Mouse (Mus musculus): ENCODE measurements at regions not wholly inside any gene's neighbourhood (a gene's known extent, or its start where the extent isn't known, plus 50 kb on each side); places are given as distances from the start of the nearest gene placed in this dataset.
A peak's percentile ranks its signal among the peaks of the same experiment; 100 is the strongest.

DNA sequence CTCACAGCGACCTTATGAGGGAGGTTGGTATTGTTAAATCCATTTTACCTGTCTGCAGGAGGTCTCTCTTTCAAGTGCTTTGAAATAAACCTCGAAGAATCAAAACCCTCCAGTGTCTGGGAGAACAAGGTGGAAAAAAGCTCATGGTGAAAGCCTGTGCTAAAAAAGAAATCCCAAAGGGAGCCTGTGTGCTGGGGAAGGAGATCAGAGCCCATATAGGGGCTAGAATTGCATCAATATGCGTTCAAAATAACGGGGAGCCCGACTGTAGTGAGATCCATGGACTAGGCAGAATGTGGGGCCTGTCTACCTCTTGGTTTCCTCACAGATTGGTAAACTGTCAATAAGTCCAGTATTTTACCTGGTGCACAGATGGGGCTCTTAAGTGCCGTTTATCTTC lies 113.6 kb upstream of the Ube2e3 start:
- DNase-seq: no peak
- WGBS: 36% methylated on average over 6 of the region's 6 CpGs
- TF ChIP-seq CTCF (IDR thresholded peaks at IDR 0.05; ENCODE audit: low read depth): no peak

DNA sequence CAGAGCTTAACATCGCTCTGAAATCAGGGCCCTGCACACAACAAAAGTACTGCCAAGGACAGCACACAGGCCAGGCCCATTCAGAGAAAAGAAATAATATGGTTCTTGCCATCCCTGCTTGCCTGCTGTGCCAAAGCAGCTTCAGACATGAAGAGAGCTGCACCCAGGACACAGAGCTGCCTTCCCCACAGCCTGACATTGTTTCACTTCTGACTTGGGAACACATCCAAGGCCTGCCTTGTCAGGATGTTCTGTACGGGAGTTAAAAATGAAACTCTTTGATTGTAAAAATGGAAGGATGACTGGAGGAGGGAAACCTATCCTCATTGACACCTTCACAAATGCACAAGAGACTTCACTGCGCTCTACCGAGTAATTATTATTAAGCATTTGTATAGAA lies 114.0 kb upstream of the Ube2e3 start:
- ATAC-seq: peak; percentile 34
- Histone ChIP-seq H3K4me1 (ENCODE audit: insufficient read depth) (no peaks in the 10 kb centered on the region), H3K4me3 (ENCODE audit: low read depth, low read length) (no peak overlapping the region), H3K4me2 (ENCODE audit: low read depth) (no peak overlapping the region), H3K27me3 (ENCODE audit: insufficient read depth, low read length) (no peaks in the 10 kb centered on the region), H3K9me3 (ENCODE audit: low read length) (no peaks in the 10 kb centered on the region), H3K9ac (no peak overlapping the region), H3K27ac (ENCODE audit: low read depth, low read length) (no peak overlapping the region; the same call in 1 of the 2 replicates), H3K36me3 (ENCODE audit: insufficient read depth) (no peaks in the 10 kb centered on the region)
- DNase-seq: peak; percentile 16
- no peak for TF ChIP-seq CTCF (IDR thresholded peaks at IDR 0.05; ENCODE audit: low read depth)
- WGBS: 28% methylated on average over 4 of the region's 4 CpGs

More for the DNA sequence above, 113.6 kb upstream of the Ube2e3 start:
- no peak; the same call in 1 of the 2 replicates for ATAC-seq
- H3K27me3 ChIP-seq (ENCODE audit: insufficient read depth, low read length): no peaks in the 10 kb centered on the region
- H3K9ac ChIP-seq: no peak overlapping the region
- no peaks in the 10 kb centered on the region for H3K36me3 ChIP-seq (ENCODE audit: insufficient read depth)
- no peaks in the 10 kb centered on the region for H3K9me3 ChIP-seq (ENCODE audit: low read length)
- no peaks in the 10 kb centered on the region for H3K4me1 ChIP-seq (ENCODE audit: insufficient read depth)
- H3K27ac ChIP-seq (ENCODE audit: low read depth, low read length): 0 out of 2 replicates have a peak overlapping the region, but pooled peaks have one; percentile 9
- no peak overlapping the region for H3K4me3 ChIP-seq (ENCODE audit: low read depth, low read length)
- no peak overlapping the region for H3K4me2 ChIP-seq (ENCODE audit: low read depth)

DNA sequence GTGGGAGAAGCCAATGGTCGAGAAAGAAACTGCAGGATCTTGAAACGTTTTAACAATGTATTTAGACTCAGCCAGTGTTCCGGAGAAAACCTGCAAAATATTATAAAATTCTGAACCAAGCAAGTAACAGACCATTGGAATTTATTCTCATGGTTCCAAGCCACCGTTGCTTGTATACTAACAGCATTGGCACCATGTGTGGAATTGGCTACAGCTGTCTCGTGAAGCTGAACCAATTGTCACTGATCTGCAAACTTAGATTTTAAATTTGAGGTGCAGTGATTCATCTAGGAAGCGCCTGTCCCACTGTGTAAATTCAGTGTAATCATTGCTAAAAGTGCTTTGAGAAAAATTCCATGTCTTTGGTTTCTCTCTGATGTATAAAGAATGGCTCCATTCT lies 137.8 kb upstream of the Ube2e3 start:
- no peak overlapping the region for H3K4me2 ChIP-seq (ENCODE audit: low read depth)
- DNase-seq (no peak), ATAC-seq (no peak)
- H3K36me3 ChIP-seq (ENCODE audit: insufficient read depth): no peaks in the 10 kb centered on the region
- H3K4me3 ChIP-seq (ENCODE audit: low read depth, low read length): no peak overlapping the region
- 73% methylated on average over 6 of the region's 6 CpGs for WGBS
- no peaks in the 10 kb centered on the region for H3K9me3 ChIP-seq (ENCODE audit: low read length)
- no peaks in the 10 kb centered on the region for H3K4me1 ChIP-seq (ENCODE audit: insufficient read depth)
- no peaks in the 10 kb centered on the region for H3K27me3 ChIP-seq (ENCODE audit: insufficient read depth, low read length)
- no peak for TF ChIP-seq CTCF (IDR thresholded peaks at IDR 0.05; ENCODE audit: low read depth)
- no peak overlapping the region for H3K9ac ChIP-seq
- no peak overlapping the region for H3K27ac ChIP-seq (ENCODE audit: low read depth, low read length)

DNA sequence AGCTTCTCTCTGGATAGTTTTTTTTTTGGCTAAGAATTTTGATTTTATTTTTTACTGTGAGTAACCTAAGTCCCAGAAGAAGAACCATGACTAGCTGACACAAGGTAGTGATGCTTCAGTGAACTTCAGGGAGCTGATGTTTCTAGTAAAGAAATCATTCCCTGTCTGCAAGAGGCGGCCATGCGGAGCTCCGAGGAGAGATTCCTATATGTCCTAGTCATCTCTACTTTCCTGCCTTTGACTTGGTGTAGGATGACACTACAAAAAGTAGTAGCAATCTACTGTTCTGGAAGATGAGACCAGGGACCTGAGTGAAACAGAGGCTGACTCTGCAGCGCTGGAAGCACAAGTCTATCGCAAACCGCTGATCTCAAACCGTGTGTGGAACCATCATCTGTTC lies 141.9 kb upstream of the Ube2e3 start:
- no peak overlapping the region for H3K4me3 ChIP-seq (ENCODE audit: low read depth, low read length)
- no peaks in the 10 kb centered on the region for H3K4me1 ChIP-seq (ENCODE audit: insufficient read depth)
- no peak overlapping the region for H3K9ac ChIP-seq
- no peaks in the 10 kb centered on the region for H3K9me3 ChIP-seq (ENCODE audit: low read length)
- WGBS: 95% methylated on average over 7 of the region's 7 CpGs
- no peak for TF ChIP-seq CTCF (IDR thresholded peaks at IDR 0.05; ENCODE audit: low read depth)
- ATAC-seq (no peak), DNase-seq (no peak)
- no peak overlapping the region for H3K4me2 ChIP-seq (ENCODE audit: low read depth)
- H3K27ac ChIP-seq (ENCODE audit: low read depth, low read length): no peak overlapping the region
- H3K36me3 ChIP-seq (ENCODE audit: insufficient read depth): no peaks in the 10 kb centered on the region
- no peaks in the 10 kb centered on the region for H3K27me3 ChIP-seq (ENCODE audit: insufficient read depth, low read length)

DNA sequence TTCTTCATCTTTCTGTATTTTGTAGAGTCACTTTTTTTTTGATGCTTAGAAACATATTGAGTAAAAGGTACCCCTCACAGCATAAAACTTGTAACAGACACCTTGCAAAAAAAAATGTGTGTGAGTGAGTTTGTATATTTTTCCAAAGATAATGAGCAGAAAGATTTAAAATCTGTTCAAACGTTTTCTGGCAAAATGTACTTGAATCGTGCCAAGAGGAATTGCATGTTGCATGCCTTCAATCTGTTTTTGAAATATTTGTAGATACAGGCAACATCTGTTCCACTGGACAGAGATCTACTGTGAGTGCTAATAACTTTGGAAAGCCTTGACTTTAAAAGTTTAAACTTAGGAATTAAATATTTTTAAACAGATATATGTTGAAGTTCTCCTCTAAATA lies 143.5 kb upstream of the Ube2e3 start:
- no peaks in the 10 kb centered on the region for H3K36me3 ChIP-seq (ENCODE audit: insufficient read depth)
- no peak for ATAC-seq
- peak; percentile 54 for DNase-seq
- H3K27ac ChIP-seq (ENCODE audit: low read depth, low read length): no peak overlapping the region
- no peaks in the 10 kb centered on the region for H3K4me1 ChIP-seq (ENCODE audit: insufficient read depth)
- 40% methylated on average over 2 of the region's 2 CpGs for WGBS
- H3K9ac ChIP-seq: no peak overlapping the region
- no peak overlapping the region for H3K4me2 ChIP-seq (ENCODE audit: low read depth)
- TF ChIP-seq CTCF (IDR thresholded peaks at IDR 0.05; ENCODE audit: low read depth): no peak
- H3K9me3 ChIP-seq (ENCODE audit: low read length): no peaks in the 10 kb centered on the region
- no peak overlapping the region for H3K4me3 ChIP-seq (ENCODE audit: low read depth, low read length)
- H3K27me3 ChIP-seq (ENCODE audit: insufficient read depth, low read length): no peaks in the 10 kb centered on the region

DNA sequence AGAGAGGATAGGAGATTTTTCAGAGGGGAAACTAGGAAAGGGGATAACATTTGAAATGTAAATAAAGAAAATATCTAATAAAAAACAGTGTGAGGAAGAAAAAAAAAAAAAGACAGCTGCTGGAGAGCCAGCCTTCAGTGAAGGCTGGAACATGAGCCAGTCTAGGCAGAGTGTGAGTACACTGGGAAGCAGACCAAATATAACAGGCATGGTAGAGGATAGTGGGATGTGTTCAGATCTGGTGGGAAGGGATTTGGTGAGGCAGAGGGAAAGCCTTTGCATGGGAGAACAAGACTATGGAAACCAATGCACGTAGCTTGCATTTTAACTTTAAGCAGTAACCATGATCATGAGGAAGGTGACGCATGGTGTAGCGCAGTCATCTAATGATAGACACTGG lies 144.5 kb upstream of the Ube2e3 start:
- Histone ChIP-seq H3K27ac (ENCODE audit: low read depth, low read length) (no peak overlapping the region), H3K4me1 (ENCODE audit: insufficient read depth) (no peaks in the 10 kb centered on the region), H3K4me3 (ENCODE audit: low read depth, low read length) (no peak overlapping the region), H3K36me3 (ENCODE audit: insufficient read depth) (no peaks in the 10 kb centered on the region), H3K9me3 (ENCODE audit: low read length) (no peaks in the 10 kb centered on the region), H3K27me3 (ENCODE audit: insufficient read depth, low read length) (no peaks in the 10 kb centered on the region), H3K4me2 (ENCODE audit: low read depth) (no peak overlapping the region), H3K9ac (no peak overlapping the region)
- ATAC-seq (peak; percentile 66), DNase-seq (peak; percentile 18)
- TF ChIP-seq CTCF (IDR thresholded peaks at IDR 0.05; ENCODE audit: low read depth): no peak
- WGBS: 95% methylated on average over 3 of the region's 3 CpGs

DNA sequence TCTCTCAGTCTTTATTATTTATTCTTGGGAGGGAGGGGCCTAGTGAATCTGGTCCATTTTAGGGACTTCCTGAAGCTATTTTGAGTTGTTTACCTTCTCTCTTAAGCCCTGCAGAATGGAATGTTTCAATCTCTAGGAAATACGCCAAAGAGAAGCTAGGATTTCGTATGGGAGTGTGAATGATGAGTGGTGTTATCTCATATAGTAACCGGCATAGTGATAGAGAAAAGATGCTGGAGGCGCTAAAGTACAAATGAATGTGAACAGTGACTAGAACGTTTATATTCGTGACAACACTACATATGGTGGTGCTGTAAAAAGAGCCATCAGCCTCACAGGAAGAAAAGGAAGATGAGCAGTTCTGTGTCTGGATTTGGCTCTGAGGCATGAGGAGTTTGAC lies 145.2 kb upstream of the Ube2e3 start:
- Histone ChIP-seq H3K36me3 (ENCODE audit: insufficient read depth) (no peaks in the 10 kb centered on the region), H3K27me3 (ENCODE audit: insufficient read depth, low read length) (no peaks in the 10 kb centered on the region), H3K4me3 (ENCODE audit: low read depth, low read length) (no peak overlapping the region), H3K9me3 (ENCODE audit: low read length) (no peaks in the 10 kb centered on the region), H3K9ac (no peak overlapping the region), H3K27ac (ENCODE audit: low read depth, low read length) (no peak overlapping the region), H3K4me2 (ENCODE audit: low read depth) (no peak overlapping the region), H3K4me1 (ENCODE audit: insufficient read depth) (no peaks in the 10 kb centered on the region)
- DNase-seq (peak; percentile 9), ATAC-seq (peak; percentile 58)
- no peak for TF ChIP-seq CTCF (IDR thresholded peaks at IDR 0.05; ENCODE audit: low read depth)
- 78% methylated on average over 6 of the region's 6 CpGs for WGBS

DNA sequence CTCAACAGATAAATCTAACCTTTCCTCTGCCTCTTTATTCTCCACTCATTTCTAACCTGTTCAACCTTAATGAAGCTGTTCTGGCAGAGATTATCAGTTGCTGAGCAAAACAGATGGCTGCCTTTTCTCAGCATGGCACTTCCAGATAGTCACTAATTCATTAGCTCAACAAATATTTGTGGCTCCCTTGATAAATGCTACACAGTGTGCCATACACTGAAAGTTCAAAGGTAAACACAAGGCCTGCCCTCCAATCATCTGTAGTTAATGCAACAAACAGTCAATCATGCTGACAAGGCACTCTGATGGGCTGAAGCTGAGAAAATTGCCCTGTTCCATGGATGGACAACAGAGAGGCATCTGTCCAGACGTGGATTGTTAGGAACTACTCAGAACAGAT lies 149.4 kb upstream of the Ube2e3 start:
- TF ChIP-seq CTCF (IDR thresholded peaks at IDR 0.05; ENCODE audit: low read depth): no peak
- no peak for DNase-seq
- Histone ChIP-seq H3K36me3 (ENCODE audit: insufficient read depth) (no peaks in the 10 kb centered on the region), H3K27me3 (ENCODE audit: insufficient read depth, low read length) (no peaks in the 10 kb centered on the region), H3K9me3 (ENCODE audit: low read length) (no peaks in the 10 kb centered on the region), H3K4me1 (ENCODE audit: insufficient read depth) (no peaks in the 10 kb centered on the region), H3K4me3 (ENCODE audit: low read depth, low read length) (no peak overlapping the region), H3K9ac (no peak overlapping the region), H3K4me2 (ENCODE audit: low read depth) (no peak overlapping the region), H3K27ac (ENCODE audit: low read depth, low read length) (no peak overlapping the region)
- ATAC-seq: no peak
- 63% methylated on average over 1 of the region's 1 CpGs for WGBS

Measured in forebrain, postnatal 0 days (tissue).